Mouse (Mus musculus) liver, embryonic 16.5 days (tissue): ENCODE results near the gene Six4. TPM values are rescaled to one million over a fixed set of nuclear protein-coding genes. Genes with fewer than 3 reads are reported as not detected.
"Not testable (repeated sequence)": the region's sequence is repeated elsewhere in the genome, so short reads cannot be mapped to it uniquely, and the experiment has no call there.

Experiments
- ATAC-seq: fragments of 200-750 bp; cut with Nextera tagmentation; 2 replicates; pipeline ENCODE4 v1.8.0; 2017; ENCODE audit warnings: low read depth, mild to moderate bottlenecking, moderate number of reproducible peaks, moderate library complexity
- H3K27ac ChIP-seq: fragments of 300-500 bp; sonication (generic); 2 replicates; pipeline ENCODE4 v1.5.1; 2014; ENCODE audit warnings: mild to moderate bottlenecking, low read length
- H3K27me3 ChIP-seq: fragments of 300-500 bp; sonication (generic); 2 replicates; pipeline ENCODE4 v1.6.1; 2014; ENCODE audit warnings: low read depth, low read length, mixed read lengths; ENCODE audit not compliant: control insufficient read depth, insufficient read depth
- H3K36me3 ChIP-seq: fragments of 300-500 bp; sonication (generic); 2 replicates; pipeline ENCODE4 v1.6.1; 2014; ENCODE audit warnings: mild to moderate bottlenecking; ENCODE audit not compliant: control insufficient read depth, insufficient read depth
- H3K4me1 ChIP-seq: fragments of 300-500 bp; sonication (generic); 2 replicates; pipeline ENCODE4 v1.6.1; 2014; ENCODE audit warnings: low read depth, low read length, mixed read lengths; ENCODE audit not compliant: control insufficient read depth
- H3K4me2 ChIP-seq: fragments of 300-500 bp; sonication (generic); 2 replicates; pipeline ENCODE4 v1.6.1; 2014; ENCODE audit warnings: low read depth, low read length, mixed read lengths
- H3K4me3 ChIP-seq: fragments of 300-500 bp; sonication (generic); 2 replicates; pipeline ENCODE4 v1.5.1; 2014; ENCODE audit warnings: low read depth, mild to moderate bottlenecking, low read length
- H3K9ac ChIP-seq: fragments of 300-500 bp; sonication (generic); 2 replicates; pipeline ENCODE4 v1.6.1; 2014; ENCODE audit warnings: low read depth, low read length
- H3K9me3 ChIP-seq: fragments of 300-500 bp; sonication (generic); replicated peaks from 2 replicates; pipeline ENCODE4 v1.6.1; 2016; ENCODE audit warnings: low read length; ENCODE audit not compliant: control insufficient read depth
- WGBS: fragments of 180-500 bp; shearing (Covaris S2); extraction: QIAGEN DNeasy Blood & Tissue Kit; methylation state at CpG from one replicate; pipeline ENCODE4 v1.1.7; 2014; ENCODE audit not compliant: insufficient replicate concordance; 5-methylcytosine and 5-hydroxymethylcytosine counted together
- polyA plus RNA-seq: library from polyadenylated mRNA; unstranded; fragments of >200 nt; fragmentation: Nextera tagmentation; extraction: Ambion mirVana; gene quantifications from 2 replicates; pipeline ENCODE4 v1.2.1, GENCODE M21; 2015

The Six4 gene
- polyA plus RNA-seq, 1 experiment from 2014 or later, result 0.06 TPM

DNA sequence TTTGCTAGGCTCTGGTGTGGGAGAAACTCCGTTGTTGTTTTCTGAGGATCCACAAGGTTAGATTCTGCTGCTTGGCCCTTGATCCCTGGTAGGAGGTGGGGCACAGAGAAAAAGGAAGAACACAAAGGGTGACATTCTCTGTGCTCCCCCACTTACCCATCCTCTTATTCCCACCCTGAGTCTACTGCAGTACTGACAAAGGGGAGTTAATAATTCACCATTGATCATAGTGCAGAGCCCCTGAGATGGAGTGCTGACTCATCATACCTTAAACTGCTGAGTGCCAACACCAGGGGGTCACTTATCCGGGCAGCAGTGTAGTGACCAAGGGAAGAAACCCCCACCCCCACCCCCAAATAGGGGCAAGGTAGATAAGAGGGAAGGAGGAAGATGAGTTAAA, 18.7 kb downstream of the Six4 start:
- ATAC-seq, result peak; percentile 56
- no peaks in the 10 kb centered on the region for H3K36me3 ChIP-seq
- 26% methylated on average over 2 of the region's 2 CpGs for WGBS
- no peak overlapping the region for H3K4me2 ChIP-seq
- H3K27me3 ChIP-seq, result no peaks in the 10 kb centered on the region
- no peak overlapping the region for H3K9ac ChIP-seq
- no peak overlapping the region for H3K4me3 ChIP-seq
- H3K9me3 ChIP-seq, result no peaks in the 10 kb centered on the region
- H3K27ac ChIP-seq, result no peak overlapping the region
- H3K4me1 ChIP-seq, result no peaks in the 10 kb centered on the region

DNA sequence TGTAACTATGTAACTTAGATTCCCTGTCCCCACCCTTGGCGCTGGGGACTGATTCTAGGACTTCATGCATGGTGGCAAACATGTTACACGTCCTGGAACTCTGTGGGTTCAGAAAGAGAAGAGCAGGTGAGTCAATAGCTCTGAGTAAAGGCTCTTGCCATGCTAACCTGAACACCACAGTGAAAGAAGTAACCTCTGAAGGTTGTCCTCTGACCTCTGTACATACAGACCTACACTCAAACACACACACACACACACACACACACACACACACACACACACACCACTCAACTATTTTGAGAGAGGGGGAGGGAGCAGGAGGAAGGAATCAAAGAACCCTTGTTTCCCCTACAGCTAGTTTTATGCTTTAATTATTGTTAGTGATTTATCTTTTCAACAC, 19.1 kb downstream of the Six4 start:
- peak; percentile 72 for ATAC-seq
- Histone ChIP-seq H3K4me3 (no peak overlapping the region), H3K36me3 (no peaks in the 10 kb centered on the region), H3K27me3 (no peaks in the 10 kb centered on the region), H3K4me1 (no peaks in the 10 kb centered on the region), H3K9ac (no peak overlapping the region), H3K9me3 (no peaks in the 10 kb centered on the region), H3K27ac (no peak overlapping the region), H3K4me2 (no peak overlapping the region)
- 54% methylated on average over 2 of the region's 2 CpGs for WGBS

DNA sequence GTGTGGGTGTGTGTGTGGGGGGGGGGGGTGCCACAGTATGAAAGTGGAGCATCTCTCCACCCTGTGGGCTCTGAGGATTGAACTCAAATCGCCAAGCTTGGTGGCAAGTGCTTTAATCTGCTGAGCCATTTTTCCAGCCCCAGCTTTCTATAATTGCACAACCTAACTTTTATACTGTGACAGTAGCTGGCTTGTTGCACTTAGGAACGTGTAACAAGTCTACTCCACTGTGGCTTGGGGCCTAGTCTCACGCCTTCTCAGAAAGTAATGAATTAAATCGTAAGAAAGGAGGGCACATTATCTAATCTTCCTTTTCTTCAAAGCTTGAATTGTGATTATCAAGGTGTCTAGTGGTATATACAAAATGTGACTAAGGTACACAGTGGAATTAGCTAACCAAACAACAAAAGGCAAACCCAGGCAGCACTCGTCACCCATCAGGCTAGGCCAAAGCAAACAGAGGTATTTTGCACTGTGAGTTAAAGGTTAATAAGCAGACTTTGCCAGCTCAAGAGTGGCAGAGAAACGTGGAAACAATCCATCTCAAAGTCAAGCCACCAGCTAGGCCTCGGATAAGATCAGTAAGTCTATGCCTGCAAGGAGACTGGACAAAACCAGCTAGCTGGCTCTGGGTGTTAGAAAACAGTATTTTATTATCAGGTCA, 22.5 kb downstream of the Six4 start:
- H3K27ac ChIP-seq, result peak overlapping the region; percentile 24; the same call in 1 of the 2 replicates

DNA sequence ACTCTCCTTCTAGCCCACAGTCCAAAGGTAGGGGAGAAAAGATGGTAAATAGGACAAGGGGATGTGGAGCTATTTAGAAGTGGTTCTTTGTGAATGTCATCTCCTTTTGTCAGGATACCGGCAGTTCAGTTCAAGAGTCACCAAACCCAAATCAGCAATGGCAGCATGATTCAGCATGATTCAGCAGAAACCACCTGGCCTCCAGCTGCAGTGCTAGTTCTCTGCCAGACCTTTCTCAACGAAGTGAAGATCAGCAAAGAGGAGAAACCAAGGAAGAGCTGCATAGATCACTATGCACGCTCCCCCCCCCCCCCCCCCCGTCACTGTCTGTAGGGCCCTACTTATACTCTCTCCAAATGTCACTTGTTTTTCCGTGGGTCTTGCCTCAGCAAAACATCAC, 24.3 kb downstream of the Six4 start:
- no peaks in the 10 kb centered on the region for H3K36me3 ChIP-seq
- no peaks in the 10 kb centered on the region for H3K9me3 ChIP-seq
- WGBS, result 34% methylated on average over 4 of the region's 5 CpGs
- H3K9ac ChIP-seq, result no peak overlapping the region
- no peaks in the 10 kb centered on the region for H3K27me3 ChIP-seq
- no peak overlapping the region for H3K4me3 ChIP-seq
- ATAC-seq, result peak; percentile 82
- H3K4me1 ChIP-seq, result peaks cover 6% of the 10 kb centered on the region
- H3K27ac ChIP-seq, result no peak overlapping the region
- H3K4me2 ChIP-seq, result peak overlapping the region; percentile 40

More for the DNA sequence above, 22.5 kb downstream of the Six4 start:
- ATAC-seq, result peak; percentile 23; the same call in 1 of the 2 replicates
- Histone ChIP-seq H3K36me3 (no peaks in the 10 kb centered on the region), H3K4me1 (peaks cover 6% of the 10 kb centered on the region), H3K4me2 (no peak overlapping the region), H3K9ac (no peak overlapping the region), H3K9me3 (no peaks in the 10 kb centered on the region), H3K4me3 (no peak overlapping the region), H3K27me3 (no peaks in the 10 kb centered on the region)
- 53% methylated on average over 7 of the region's 7 CpGs for WGBS

GRCm38 (mm10) chr12:73088500-73088899, 24.8 kb downstream of the Six4 start:
- WGBS, result 61% methylated on average over 5 of the region's 5 CpGs
- no peak; the same call in 1 of the 2 replicates for ATAC-seq
- no peaks in the 10 kb centered on the region for H3K36me3 ChIP-seq
- no peaks in the 10 kb centered on the region for H3K9me3 ChIP-seq
- no peak overlapping the region for H3K4me3 ChIP-seq
- H3K9ac ChIP-seq, result no peak overlapping the region
- peak overlapping the region; percentile 40 for H3K4me2 ChIP-seq
- no peaks in the 10 kb centered on the region for H3K27me3 ChIP-seq
- peaks cover 6% of the 10 kb centered on the region for H3K4me1 ChIP-seq
- H3K27ac ChIP-seq, result no peak overlapping the region

GRCm38 (mm10) chr12:73087086-73087485, 26.2 kb downstream of the Six4 start:
- Histone ChIP-seq H3K9me3 (no peaks in the 10 kb centered on the region), H3K9ac (no peak overlapping the region), H3K36me3 (no peaks in the 10 kb centered on the region), H3K4me2 (no peak overlapping the region), H3K4me1 (peaks cover 6% of the 10 kb centered on the region), H3K27ac (no peak overlapping the region), H3K4me3 (no peak overlapping the region), H3K27me3 (no peaks in the 10 kb centered on the region)
- WGBS, result 81% methylated on average over 7 of the region's 7 CpGs
- ATAC-seq, result no peak

GRCm38 (mm10) chr12:73085739-73086630, 27.3 kb downstream of the Six4 start:
- no peaks in the 10 kb centered on the region for H3K27me3 ChIP-seq
- WGBS, result 30% methylated on average over 11 of the region's 11 CpGs
- H3K4me2 ChIP-seq, result no peak overlapping the region
- H3K27ac ChIP-seq, result no peak overlapping the region
- no peak overlapping the region for H3K9ac ChIP-seq
- ATAC-seq, result no peak
- H3K4me3 ChIP-seq, result no peak overlapping the region
- peaks cover 6% of the 10 kb centered on the region for H3K4me1 ChIP-seq
- no peaks in the 10 kb centered on the region for H3K9me3 ChIP-seq
- no peaks in the 10 kb centered on the region for H3K36me3 ChIP-seq

GRCm38 (mm10) chr12:73083773-73084172, 29.5 kb downstream of the Six4 start:
- Histone ChIP-seq H3K4me3 (no peak overlapping the region), H3K9ac (no peak overlapping the region), H3K27me3 (no peaks in the 10 kb centered on the region), H3K9me3 (no peaks in the 10 kb centered on the region), H3K4me2 (no peak overlapping the region), H3K36me3 (no peaks in the 10 kb centered on the region), H3K27ac (no peak overlapping the region), H3K4me1 (peaks cover 5% of the 10 kb centered on the region)
- WGBS, result 25% methylated on average over 4 of the region's 4 CpGs
- ATAC-seq, result no peak

DNA sequence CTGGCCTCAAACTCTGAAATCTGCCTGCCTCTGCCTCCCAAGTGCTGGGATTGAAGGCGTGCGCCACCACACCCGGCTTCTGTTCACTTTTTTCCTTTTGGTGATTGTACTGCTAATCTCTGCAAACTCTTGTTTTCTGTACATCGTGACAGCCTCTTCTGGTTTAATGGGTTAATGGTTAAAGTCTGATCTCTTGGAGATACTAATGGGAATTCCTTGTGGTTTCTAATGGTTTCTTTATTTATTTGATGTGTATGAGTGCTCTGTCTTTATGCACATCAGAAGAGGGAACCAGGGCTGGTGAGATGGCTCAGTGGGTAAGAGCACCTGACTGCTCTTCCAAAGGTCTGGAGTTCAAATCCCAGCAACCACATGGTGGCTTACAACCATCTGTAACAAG, 31.4 kb downstream of the Six4 start:
- not testable (repeated sequence) for H3K4me2 ChIP-seq, H3K36me3 ChIP-seq, ATAC-seq, H3K27ac ChIP-seq, H3K4me1 ChIP-seq, H3K4me3 ChIP-seq, H3K27me3 ChIP-seq, H3K9me3 ChIP-seq, H3K9ac ChIP-seq
- 68% methylated on average over 4 of the region's 4 CpGs for WGBS
